Mouse (Mus musculus): ENCODE measurements around the gene Ptges. TPM values are rescaled to one million over a fixed set of nuclear protein-coding genes. Genes with fewer than 3 reads are reported as not detected.

Gene Ptges
- polyA plus RNA-seq, 2 experiments, result 0.10 to 0.19 TPM

DNA sequence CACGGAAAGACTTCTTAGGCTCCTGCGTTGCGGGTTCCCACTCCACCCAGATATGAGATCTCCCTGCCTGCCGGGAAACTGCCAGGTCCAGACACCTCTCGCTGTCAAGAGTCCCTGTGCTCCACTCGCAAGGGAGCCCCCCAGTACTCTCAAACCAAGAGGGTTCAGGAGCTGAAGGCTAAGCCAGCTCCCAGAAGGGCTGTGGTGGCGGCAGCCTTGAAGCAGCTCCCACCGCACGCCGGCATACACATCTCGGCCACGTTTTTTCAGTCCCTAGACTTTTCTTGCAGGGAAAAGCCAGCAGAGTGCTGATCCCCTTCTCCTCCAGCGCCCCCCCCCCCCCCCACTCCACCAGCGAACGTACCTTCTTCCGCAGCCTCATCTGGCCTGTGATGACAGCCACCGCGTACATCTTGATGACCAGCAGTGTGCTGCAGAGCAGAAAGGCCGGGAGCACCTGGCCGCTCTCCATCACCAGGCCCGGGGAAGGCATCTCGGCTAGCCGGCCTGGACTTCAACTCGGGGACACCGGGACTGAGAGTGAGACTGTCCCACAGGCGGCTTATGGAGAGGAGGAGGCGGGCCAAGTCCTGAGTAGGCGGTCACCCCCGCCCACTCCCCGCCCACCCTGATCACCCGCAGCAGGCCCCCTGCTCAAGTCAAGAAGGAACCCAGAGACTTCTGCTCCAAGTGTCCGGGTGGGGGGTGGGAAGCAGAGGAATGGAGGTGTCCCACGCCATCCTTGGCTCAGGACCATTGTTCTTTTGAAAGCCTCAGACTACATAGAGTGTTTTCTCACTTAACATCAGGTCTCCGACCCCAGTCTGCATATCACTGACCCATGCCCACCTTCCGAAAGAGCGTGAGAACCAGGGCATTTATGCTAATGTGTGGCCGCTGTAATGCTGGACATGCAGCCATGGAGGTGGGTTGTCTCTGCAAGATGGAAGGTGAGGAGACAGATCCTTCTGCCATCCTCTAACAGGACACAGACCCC, 26.6 kb downstream of the Ptges start:
- H3K36me3 ChIP-seq (replicated peaks; ENCODE audit: control insufficient read depth, insufficient read depth, low read depth), result no peaks in the 10 kb centered on the region
- H3K9me3 ChIP-seq (ENCODE audit: control insufficient read depth, low read length), result no peaks in the 10 kb centered on the region
- peak overlapping the region; percentile 21; the same call in 1 of the 2 replicates for H3K4me2 ChIP-seq (ENCODE audit: low read depth)
- 15% methylated on average over 35 of the region's 37 CpGs for WGBS (ENCODE audit: insufficient replicate concordance)
- DNase-seq (ENCODE audit: low read depth in 3 of 3, low spot score in 3 of 3) (no peak), ATAC-seq (ENCODE audit: insufficient read depth) (no peak)
- H3K4me1 ChIP-seq (replicated peaks; ENCODE audit: control insufficient read depth in 2 of 2, insufficient read depth in 2 of 2, low read length in 1 of 2), result no peaks in the 10 kb centered on the region
- H3K9ac ChIP-seq (replicated peaks), result no peak overlapping the region
- H3K27me3 ChIP-seq (ENCODE audit: control insufficient read depth, insufficient read depth, low read length), result peaks cover 14% of the 10 kb centered on the region
- H3K4me3 ChIP-seq (ENCODE audit: insufficient read depth in 1 of 2, low read depth in 2 of 2, low read length in 2 of 2), result no peak overlapping the region
- no peak overlapping the region for H3K27ac ChIP-seq
- TF ChIP-seq CTCF (IDR thresholded peaks at IDR 0.05; ENCODE audit: low read depth) (no peak), EP300 (IDR thresholded peaks at IDR 0.05; ENCODE audit: low read depth) (no peak)

DNA sequence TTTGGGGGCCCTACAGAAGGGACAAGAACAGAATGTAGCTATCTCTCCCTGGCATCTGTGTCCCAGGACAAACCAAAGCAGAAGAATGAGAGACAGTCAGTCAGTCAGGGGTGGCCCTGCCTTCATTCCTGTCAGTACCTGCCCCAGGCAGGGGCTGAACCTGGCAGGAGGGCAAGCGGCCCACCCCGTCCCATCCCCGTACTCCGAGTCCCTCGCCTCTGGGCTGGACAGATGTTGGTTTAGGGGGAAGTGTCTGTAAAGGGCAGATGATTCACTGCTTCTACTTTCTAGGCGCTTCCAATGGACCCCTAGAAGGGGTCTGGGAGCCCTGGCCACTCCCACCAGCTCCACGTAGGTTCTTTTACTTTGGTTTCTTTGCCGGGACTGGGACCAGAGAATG, 27.4 kb downstream of the Ptges start:
- Histone ChIP-seq H3K27ac (no peak overlapping the region), H3K27me3 (ENCODE audit: control insufficient read depth, insufficient read depth, low read length) (peaks cover 14% of the 10 kb centered on the region), H3K9ac (replicated peaks) (no peak overlapping the region), H3K36me3 (replicated peaks; ENCODE audit: control insufficient read depth, insufficient read depth, low read depth) (no peaks in the 10 kb centered on the region), H3K4me1 (replicated peaks; ENCODE audit: control insufficient read depth in 2 of 2, insufficient read depth in 2 of 2, low read length in 1 of 2) (no peaks in the 10 kb centered on the region), H3K9me3 (ENCODE audit: control insufficient read depth, low read length) (no peaks in the 10 kb centered on the region), H3K4me2 (ENCODE audit: low read depth) (no peak overlapping the region), H3K4me3 (ENCODE audit: insufficient read depth in 1 of 2, low read depth in 2 of 2, low read length in 2 of 2) (no peak overlapping the region)
- ATAC-seq (ENCODE audit: insufficient read depth) (no peak), DNase-seq (ENCODE audit: low read depth in 3 of 3, low spot score in 3 of 3) (no peak)
- WGBS (ENCODE audit: insufficient replicate concordance), result 40% methylated on average over 8 of the region's 8 CpGs
- TF ChIP-seq CTCF (IDR thresholded peaks at IDR 0.05; ENCODE audit: low read depth) (no peak), EP300 (IDR thresholded peaks at IDR 0.05; ENCODE audit: low read depth) (no peak)

DNA sequence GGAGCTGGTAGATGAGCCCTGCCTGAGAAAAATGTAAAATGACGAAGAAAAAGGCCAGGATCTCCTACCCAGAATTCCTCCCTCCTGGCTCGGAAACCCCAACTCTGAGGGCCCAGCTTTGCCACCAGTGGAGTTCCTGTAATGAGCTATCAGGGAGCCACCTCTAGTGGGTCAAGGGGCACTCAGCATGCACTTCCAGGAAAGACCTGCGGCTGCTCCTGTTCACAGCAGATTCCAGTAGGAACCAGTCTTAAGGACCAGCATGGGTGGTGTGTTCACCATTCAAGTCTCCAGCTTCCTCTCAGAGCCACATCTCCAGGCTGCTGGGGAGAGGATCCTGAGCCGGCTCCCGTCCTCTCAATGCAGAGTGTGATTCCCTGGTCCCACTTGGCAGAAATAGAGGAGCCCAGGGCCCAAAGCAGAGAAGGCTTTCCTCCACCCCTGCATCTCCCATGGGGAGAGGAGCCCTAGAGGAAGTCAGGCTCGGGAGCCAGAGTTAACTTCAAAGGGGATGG, 28.0 kb downstream of the Ptges start:
- WGBS (ENCODE audit: insufficient replicate concordance), result 49% methylated on average over 6 of the region's 6 CpGs
- Histone ChIP-seq H3K27me3 (ENCODE audit: control insufficient read depth, insufficient read depth, low read length) (peaks cover 14% of the 10 kb centered on the region), H3K4me1 (replicated peaks; ENCODE audit: control insufficient read depth in 2 of 2, insufficient read depth in 2 of 2, low read length in 1 of 2) (no peaks in the 10 kb centered on the region), H3K4me2 (ENCODE audit: low read depth) (no peak overlapping the region), H3K27ac (no peak overlapping the region), H3K9me3 (ENCODE audit: control insufficient read depth, low read length) (no peaks in the 10 kb centered on the region), H3K4me3 (ENCODE audit: insufficient read depth in 1 of 2, low read depth in 2 of 2, low read length in 2 of 2) (no peak overlapping the region), H3K9ac (replicated peaks) (no peak overlapping the region), H3K36me3 (replicated peaks; ENCODE audit: control insufficient read depth, insufficient read depth, low read depth) (no peaks in the 10 kb centered on the region)
- DNase-seq (ENCODE audit: low read depth in 3 of 3, low spot score in 3 of 3) (no peak), ATAC-seq (ENCODE audit: insufficient read depth) (no peak)
- TF ChIP-seq CTCF (IDR thresholded peaks at IDR 0.05; ENCODE audit: low read depth) (no peak), EP300 (IDR thresholded peaks at IDR 0.05; ENCODE audit: low read depth) (no peak)

GRCm38 (mm10) chr2:30899397-30900069, 30.1 kb downstream of the Ptges start:
- H3K27ac ChIP-seq, result no peak overlapping the region
- TF ChIP-seq EP300 (IDR thresholded peaks at IDR 0.05; ENCODE audit: low read depth), result no peak
- WGBS (ENCODE audit: insufficient replicate concordance), result 69% methylated on average over 14 of the region's 14 CpGs
- DNase-seq (ENCODE audit: low read depth in 3 of 3, low spot score in 3 of 3), result no peak
- no peak overlapping the region for H3K4me2 ChIP-seq (ENCODE audit: low read depth)
- H3K9ac ChIP-seq (replicated peaks), result no peak overlapping the region
- no peaks in the 10 kb centered on the region for H3K9me3 ChIP-seq (ENCODE audit: control insufficient read depth, low read length)
- H3K4me1 ChIP-seq (replicated peaks; ENCODE audit: control insufficient read depth in 2 of 2, insufficient read depth in 2 of 2, low read length in 1 of 2), result no peaks in the 10 kb centered on the region
- peaks cover 14% of the 10 kb centered on the region for H3K27me3 ChIP-seq (ENCODE audit: control insufficient read depth, insufficient read depth, low read length)
- H3K4me3 ChIP-seq (ENCODE audit: insufficient read depth in 1 of 2, low read depth in 2 of 2, low read length in 2 of 2), result no peak overlapping the region
- H3K36me3 ChIP-seq (replicated peaks; ENCODE audit: control insufficient read depth, insufficient read depth, low read depth), result no peaks in the 10 kb centered on the region
- no peak for ATAC-seq (ENCODE audit: insufficient read depth)

GRCm38 (mm10) chr2:30897291-30897690, 32.4 kb downstream of the Ptges start:
- 25% methylated on average over 6 of the region's 6 CpGs for WGBS (ENCODE audit: insufficient replicate concordance)
- H3K9me3 ChIP-seq (ENCODE audit: control insufficient read depth, low read length), result no peaks in the 10 kb centered on the region
- no peak overlapping the region for H3K4me2 ChIP-seq (ENCODE audit: low read depth)
- no peak overlapping the region for H3K4me3 ChIP-seq (ENCODE audit: insufficient read depth in 1 of 2, low read depth in 2 of 2, low read length in 2 of 2)
- H3K27me3 ChIP-seq (ENCODE audit: control insufficient read depth, insufficient read depth, low read length), result peaks cover 2% of the 10 kb centered on the region
- no peaks in the 10 kb centered on the region for H3K4me1 ChIP-seq (replicated peaks; ENCODE audit: control insufficient read depth in 2 of 2, insufficient read depth in 2 of 2, low read length in 1 of 2)
- ATAC-seq (ENCODE audit: insufficient read depth), result no peak
- TF ChIP-seq EP300 (IDR thresholded peaks at IDR 0.05; ENCODE audit: low read depth), result no peak
- H3K9ac ChIP-seq (replicated peaks), result no peak overlapping the region
- no peaks in the 10 kb centered on the region for H3K36me3 ChIP-seq (replicated peaks; ENCODE audit: control insufficient read depth, insufficient read depth, low read depth)
- no peak for DNase-seq (ENCODE audit: low read depth in 3 of 3, low spot score in 3 of 3)
- no peak overlapping the region for H3K27ac ChIP-seq
